Mouse (Mus musculus) CH12.LX (cell line): ENCODE data around the gene Lin9.

ENCODE experiments used
- CTCF ChIP-seq, 2 experiments: IDR thresholded peaks in 1 of 2; conservative IDR thresholded peaks in 1 of 2; 2 replicates each; pipeline ENCODE4 v1.5.1; 2011 to 2012; ENCODE audit warnings: low read depth in 2 of 2, low read length in 2 of 2, improper control_type of control experiment in 1 of 2, inconsistent platforms in 1 of 2, mild to moderate bottlenecking in 1 of 2, moderate library complexity in 1 of 2
- JUND ChIP-seq: conservative IDR thresholded peaks from 2 replicates; pipeline ENCODE4 v1.6.1; 2011; ENCODE audit warnings: low read depth, low read length, improper control_type of control experiment
- SMC3 ChIP-seq: IDR thresholded peaks from 2 replicates; pipeline ENCODE4 v1.6.1; 2011; ENCODE audit warnings: low read depth, low read length, improper control_type of control experiment
- TBP ChIP-seq: conservative IDR thresholded peaks from 2 replicates; pipeline ENCODE4 v1.6.1; 2011; ENCODE audit warnings: low read depth, low read length, improper control_type of control experiment
- ZMIZ1 ChIP-seq: IDR thresholded peaks from 2 replicates; pipeline ENCODE4 v1.6.1; 2012; ENCODE audit warnings: low read depth, mild to moderate bottlenecking, inconsistent platforms, low read length, improper control_type of control experiment

GRCm38 (mm10) chr1:180601806-180602205 lies 39.1 kb upstream of the Lin9 start:
- TF ChIP-seq CTCF (conservative IDR thresholded peaks at IDR 0.05 in 1 of 2, IDR thresholded peaks at IDR 0.05 in 1 of 2; ENCODE audit: low read depth in 2 of 2, low read length in 2 of 2) = no peak
- no peak; the same call in 1 of the 2 replicates for TF ChIP-seq SMC3
- TF ChIP-seq TBP = peak; percentile 60; the same call in 1 of the 2 replicates
- no peak for TF ChIP-seq ZMIZ1
- TF ChIP-seq JUND = no peak; the same call in 1 of the 2 replicates
